Mouse (Mus musculus) gastrocnemius, adult 8-10 months (tissue): ENCODE results near the gene Aplf. TPM values are rescaled to one million over a fixed set of nuclear protein-coding genes. Genes with fewer than 3 reads are reported as not detected.

Experiments used
- DNase-seq, 2 experiments: peaks; one replicate each; pipeline ENCODE4 v3.0.0; 2022; ENCODE audit warnings: low spot score in 2 of 2
- total RNA-seq, 4 experiments: library from RNA; stranded (reverse); gene quantifications; 2 replicates each; pipeline ENCODE4 v1.2.4; 2022

Aplf gene
- 1 to 10 TPM; 2.3 to 3.1 (median 2.8) TPM for total RNA-seq

DNA sequence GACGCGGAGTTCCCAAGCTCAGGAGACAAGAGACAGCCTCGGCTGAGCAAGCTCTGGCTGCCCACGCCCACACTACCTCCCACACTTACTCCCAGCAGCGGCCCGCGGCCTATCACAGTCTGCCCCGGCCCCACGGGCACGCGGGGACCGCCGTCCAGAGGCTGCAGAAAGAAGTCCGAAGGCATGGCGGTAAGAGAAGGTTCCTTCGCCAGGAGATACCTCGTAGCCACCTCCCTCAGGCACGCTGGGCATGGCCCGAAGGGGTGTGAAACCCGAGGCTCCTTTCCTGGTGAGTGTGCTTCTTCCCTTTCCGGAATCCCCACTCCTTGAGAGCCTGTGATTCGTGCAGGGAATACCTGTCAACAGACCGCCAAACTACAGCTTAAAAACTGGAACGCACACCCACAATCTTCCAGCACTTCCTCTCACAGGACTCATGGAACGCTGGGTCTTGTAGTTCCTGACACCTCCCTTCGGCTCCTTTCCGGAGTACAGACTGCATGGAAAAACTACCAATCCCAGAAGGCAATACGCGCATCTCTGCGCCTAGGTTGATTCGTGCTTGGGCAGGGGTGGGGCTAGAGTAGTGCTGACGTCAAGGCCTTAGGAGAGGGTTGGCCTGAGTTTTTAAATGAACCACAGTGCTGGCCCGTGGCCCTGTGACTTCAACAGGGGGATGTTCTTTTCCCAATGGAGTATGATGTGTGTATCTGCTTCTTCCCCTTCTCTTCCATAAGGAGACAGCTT is at the start of gene Aplf:
TSS of gene Aplf (minus strand) at position 423 of the 747 bp plus-strand sequence.
- peak; percentile 77 to 87 for DNase-seq

DNA sequence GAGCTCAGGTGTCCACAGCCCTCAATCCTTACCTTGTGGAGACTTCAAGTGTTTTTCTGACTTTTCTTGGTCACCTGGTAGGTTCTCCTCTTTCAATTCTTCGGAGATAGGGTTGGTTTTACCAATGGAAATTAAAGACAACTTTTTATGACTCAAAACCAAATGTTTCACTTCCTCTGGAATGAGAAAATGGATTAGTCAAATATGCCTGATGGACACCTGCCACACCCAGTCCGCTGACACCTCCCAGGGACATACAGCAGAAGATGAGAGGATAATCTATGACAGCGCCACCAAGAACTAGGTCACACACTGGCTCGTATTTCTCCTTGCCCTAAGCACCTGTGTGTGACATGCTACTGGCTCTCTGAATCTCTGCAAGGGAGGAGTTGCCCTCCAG is 42.1 kb upstream of the Aplf start:
- DNase-seq: no peak

DNA sequence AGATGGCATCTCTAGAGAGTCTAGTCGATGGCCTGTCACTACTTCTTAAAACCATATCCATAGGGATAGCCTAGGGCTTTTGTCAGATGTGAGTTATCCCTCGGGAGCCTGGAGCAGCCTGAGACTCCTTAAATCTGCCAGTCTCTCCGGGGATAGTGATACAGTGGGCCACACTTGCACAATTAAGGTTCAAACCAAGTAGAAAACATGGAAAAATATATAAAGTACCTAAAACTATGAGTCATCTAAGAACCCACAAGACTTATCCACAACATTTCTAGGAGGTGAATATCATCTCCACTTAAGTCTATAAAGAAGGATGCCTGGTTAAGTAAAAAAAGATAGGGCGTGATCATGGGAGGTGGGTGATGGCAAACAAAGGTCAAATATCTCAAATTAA is 40.3 kb upstream of the Aplf start:
- DNase-seq: no peak

DNA sequence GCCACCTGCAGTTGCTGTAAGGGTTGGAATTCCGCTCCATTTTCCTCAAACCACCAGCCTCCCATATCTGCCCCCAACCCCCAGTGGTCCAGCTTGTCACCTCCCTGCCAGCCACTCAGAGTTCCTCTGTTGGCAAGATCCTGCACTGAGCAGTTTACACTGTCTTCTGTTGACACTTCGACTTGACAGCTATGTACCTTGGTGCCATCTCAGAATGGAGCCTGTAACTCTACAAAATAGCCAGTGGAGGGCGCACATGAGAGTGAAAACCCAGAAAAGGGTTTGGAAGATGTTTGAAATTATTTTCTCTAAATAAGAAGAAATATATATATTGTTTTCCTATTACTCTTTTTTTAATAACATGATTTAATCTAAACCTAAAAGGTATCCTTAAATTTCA is 34.3 kb upstream of the Aplf start:
- no peak for DNase-seq

DNA sequence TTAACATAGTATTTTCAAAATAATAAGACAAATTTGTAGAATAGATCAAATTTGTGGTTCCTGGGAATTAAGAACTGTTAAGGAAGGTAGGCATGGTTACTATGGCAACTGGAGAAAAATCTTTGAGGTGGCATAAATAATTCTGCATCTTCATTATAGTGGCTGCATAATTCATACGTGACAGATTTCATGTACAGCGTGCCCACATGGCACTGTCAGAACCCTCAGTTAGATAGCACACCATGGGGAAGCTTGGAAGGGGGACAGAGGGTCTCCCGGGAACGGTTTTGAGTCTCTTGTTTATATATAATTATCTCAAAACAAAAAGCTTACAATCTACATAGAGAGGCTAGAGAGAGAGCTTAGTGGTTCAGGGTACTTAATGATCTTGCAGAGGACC is 24.6 kb upstream of the Aplf start:
- no peak for DNase-seq

DNA sequence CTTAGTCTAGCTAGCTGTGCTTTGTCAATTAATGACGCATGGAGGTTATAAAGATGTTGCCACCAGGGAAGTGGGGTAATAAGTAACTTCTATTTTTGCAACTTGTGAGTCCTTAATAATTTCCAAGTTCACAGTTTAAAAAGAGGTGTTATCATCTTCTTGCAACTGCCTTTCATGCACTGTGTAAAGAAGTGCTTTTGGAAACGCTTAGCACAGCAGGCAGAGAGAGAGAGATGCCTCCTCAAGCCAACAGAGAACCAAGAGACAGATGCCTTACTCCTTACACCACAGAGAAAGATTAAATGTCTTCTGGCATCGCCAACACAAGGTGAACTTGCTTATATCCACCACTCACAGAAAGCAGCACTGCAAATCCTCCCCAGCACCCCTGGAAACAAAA is 24.0 kb upstream of the Aplf start:
- DNase-seq: no peak

DNA sequence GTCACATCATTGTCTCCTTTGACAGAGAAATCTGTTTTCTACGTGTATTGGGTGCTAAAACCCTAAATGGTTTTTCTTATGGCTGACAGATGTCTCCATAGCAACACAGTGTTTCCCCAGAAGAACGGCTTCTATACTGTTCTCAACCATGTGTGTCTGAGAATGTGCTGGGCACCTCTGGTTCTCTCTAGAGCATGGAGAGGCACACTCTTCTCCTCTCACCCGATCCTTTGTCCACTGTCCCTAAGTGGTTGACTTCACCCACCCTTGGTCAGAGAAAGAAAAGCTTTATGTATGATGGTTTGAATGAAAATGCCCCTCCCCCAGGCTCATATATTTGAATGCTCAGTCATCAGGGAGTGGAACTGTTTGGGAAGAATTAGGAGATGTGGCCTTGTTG is 8.4 kb upstream of the Aplf start:
- DNase-seq: no peak

DNA sequence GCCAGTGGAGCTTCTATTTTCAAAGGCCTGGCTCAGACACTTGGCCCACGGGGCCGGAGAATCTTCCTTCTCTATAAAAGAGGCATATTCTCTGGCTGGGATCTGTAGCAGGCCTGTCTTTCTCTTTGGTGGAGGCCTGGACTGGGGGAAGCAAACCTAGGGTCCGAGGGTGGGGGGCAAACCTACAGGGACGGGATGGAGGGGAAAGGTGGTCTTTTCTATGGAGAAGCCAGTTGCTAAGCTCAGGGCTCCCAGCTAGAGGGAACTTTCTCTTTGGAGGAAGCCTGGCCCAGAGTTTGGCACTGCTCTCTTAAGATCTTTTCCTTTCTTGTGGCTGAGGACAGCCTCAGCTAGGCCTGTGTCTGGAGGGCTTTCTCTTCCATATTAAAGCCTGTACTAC is 668 bp upstream of the Aplf start:
- DNase-seq: no peak

DNA sequence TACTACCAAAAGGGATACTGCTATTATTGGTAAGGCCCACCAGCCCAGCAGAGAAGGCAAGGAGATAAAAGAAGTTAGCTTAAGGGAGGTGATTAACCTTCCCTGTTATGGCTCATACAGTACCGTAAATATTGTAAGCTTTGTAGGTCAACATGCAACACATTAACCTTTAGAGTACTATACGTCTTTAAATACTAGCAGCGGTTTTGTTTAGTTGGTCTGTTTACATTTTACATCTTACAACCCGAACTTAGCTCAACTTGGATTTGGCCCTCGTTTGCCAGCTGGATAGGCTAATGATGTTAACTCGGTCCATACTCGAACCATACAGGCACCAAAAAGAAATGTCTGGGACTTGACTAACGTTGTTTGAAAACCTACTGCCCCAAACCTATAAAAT is 640 bp downstream of the Aplf start:
- DNase-seq: no peak

DNA sequence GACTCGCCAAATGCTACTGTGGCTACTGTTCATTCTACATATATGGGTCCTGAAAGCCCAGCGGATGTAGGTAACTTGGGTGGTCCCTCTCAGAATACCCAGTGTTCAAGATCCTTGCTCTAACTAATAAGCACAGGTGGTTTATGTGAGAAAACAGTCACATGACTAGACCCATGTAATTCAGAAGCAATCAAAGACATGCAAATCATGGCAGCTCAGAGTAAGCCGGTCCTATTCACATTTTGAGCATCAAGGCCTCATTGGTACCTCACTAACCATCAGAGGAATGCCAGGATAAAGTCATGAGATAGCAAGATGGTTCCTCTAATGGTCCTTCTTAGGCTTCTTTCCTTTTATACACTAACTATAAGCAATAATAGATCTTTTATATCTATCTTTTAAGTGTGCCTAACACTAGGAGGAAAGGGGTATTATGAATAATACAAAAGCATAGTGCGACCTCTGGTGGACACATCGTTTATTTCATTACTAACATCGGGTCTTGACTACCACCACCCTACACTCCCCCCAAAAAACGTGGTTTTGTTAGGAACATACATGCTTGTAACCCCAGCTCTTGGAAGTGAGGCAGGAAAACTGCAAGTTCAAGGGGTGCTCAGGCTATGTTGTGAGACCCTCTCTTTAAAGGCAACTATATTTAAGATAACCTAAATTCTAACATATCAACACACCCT is 2.0 kb downstream of the Aplf start:
- no peak for DNase-seq

DNA sequence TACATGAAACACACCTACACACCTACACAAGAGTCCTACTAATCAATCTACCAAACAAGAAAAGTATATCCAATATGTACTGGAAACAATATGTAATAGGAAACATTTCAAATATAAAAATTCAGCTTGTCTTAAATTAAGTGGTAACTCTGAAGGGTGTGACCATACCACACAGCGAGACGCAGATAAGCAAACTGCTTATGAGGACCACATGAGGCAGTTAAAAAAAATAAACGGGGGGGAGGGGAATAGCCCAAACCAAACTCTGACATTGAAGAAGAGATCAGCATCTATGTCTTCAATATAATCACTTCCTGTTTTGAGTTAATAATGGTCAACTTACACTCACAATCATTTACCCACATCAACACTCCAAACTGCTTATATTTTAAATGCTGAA is 3.3 kb downstream of the Aplf start:
- no peak for DNase-seq

DNA sequence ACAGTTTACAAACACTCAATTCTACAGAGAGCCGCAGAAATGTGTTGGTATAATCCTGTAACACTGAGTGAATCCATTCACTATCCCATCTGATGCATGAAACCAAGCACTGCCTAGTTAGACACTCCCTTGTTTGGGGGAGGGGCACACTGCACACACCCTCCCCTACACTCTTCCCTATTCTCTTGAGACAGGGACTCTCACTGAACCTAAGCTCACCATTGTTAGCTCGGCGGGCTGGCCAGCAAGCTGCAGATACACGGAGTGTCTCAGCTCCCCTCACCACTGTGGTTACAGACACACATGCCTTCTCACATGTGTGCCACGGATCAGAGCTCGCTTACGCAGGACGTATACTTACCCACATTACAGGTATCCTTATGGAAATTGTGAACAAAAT is 4.2 kb downstream of the Aplf start:
- no peak for DNase-seq

DNA sequence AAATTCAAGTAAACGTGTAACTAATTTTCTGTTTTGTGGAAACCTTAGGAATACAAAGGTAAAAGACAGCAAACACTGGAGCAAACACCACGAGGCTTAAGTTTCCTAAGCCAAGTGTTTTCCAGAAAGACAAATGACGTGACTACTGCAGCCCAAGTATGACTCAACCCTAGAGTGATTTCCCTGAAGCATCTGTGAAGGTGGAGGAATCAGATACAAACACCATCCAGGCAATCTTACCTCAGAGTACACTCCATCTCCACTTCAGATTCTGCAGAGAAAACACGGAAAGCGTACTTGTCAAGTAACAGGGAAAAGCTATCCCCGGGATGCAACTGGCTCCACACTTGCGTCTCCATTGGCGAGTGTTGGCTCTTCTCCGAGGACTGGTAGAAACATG is 8.5 kb downstream of the Aplf start:
- no peak for DNase-seq

DNA sequence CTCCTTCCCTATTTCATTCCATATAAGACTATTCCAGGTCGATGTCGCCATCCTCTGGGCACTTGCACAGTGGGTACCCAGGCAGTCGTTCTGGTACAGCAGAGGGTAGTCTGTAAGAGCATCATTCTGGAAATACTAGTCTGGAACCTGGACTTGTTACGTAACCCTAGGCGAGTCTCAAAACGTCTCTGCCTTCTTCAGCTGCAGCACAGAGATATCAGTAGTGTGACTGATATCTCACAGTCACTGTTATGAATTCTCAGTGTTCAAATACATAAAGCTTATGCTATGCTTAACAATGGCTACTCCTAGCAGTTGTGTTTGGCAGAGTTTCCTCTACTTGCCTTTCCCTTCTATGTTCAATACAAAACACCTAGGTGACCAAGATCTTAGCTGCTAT is 9.8 kb downstream of the Aplf start:
- no peak for DNase-seq

DNA sequence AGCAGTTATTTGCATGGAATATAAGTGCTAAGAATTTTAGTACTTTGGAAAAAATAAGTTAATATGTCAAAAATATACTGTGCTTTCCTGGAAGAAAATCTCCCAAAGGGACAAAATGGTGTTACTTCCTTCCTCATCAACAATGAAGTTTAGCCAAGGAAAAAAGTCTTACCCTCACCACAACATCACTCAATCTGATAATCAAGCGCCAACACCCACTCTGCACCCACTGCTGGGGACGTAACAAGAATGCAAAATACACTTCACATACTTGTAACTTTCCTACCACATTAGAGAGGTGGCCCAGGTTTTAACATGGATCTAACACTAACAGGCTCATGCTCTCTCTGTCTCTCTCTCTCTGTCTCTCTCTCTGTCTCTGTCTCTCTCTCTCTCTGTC is 10.3 kb downstream of the Aplf start:
- DNase-seq: no peak

DNA sequence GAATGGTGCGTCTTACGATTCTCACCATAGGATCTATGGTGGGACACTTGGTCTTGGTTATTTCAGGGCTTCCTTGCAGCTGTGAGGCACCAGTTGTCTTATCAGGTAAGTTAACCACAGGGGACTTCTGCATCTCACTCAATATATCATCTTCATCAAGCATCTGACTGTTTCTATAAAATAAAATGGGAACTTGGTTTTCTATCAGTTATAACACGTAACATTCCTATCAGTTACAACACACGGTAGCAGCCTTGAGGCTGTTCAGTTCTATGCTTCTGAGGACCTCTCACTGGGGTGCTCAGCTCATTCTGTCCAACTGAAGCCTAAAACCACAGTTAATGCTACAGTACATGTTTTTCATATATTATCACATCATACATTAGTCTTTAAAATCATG is 13.2 kb downstream of the Aplf start:
- DNase-seq: no peak

DNA sequence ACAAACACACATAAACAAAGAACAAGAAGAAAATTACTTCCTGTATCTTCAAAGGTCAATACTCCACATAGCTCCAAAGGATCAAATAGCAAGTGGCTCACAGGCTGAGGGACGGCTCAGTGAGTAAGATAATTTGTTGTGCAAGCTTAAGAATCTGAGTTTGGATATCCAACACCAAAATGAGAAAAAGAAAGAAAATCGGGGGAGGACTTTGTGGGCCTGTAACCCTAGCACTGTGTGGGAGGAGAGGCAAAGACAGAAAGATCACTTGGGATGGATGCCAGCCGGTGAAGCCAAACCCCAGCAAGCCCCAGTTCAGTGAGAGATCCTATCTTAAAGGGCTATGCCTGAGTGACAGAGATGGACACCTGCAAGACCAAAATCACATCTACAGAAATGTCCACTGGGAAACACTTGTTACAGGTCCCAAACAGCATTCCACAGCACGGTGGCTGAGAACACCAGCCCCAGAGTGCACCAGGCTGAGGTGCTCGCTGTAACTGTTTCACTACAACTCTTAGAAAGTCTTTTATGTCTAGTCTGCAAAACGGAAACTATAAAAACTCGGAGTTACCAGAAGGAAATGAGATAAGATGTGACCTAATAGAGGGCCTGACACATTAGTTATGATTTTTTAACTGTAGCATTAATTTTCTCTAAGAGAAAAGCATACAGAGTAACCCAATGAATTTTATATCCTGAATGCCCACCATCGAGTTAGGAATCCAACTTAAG is 17.9 kb downstream of the Aplf start:
- DNase-seq: no peak

DNA sequence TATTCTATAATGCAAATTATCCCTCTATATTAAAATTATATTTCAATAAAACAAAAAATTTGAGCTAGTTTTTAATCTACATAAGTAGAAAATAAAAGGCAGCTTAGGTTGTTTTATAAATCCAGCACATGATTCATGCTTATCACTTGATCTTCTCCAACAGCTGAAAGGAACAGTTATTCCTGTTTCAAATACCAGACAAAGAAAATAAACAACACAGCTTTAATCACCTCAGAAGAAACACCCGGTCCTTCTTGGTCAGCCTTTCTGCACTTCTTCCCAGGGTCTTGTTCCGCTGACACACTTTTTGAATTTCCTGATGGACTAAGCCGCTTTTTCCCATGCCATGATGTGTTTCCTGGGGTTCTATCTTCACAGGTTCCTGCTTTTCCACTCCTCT is 18.5 kb downstream of the Aplf start:
- DNase-seq: no peak

DNA sequence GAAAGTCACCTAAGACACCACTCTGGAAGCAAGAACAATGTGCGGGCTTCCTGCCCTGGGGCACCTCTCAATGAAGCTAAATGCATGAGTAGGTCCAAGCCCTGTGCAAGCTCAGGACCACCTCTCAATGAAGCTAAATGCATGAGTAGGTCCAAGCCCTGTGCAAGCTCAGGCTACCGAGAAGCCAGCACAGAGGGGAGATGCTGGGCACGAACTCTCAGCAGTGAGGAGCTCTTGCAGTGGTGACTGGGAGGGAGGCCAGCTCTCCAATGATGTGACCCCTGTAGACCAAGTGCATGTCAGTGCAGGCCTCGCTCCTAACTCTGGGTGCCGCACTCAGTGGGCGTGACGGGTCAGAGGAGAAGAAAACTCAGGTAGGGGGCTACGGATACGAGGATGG is 19.3 kb downstream of the Aplf start:
- DNase-seq: no peak

DNA sequence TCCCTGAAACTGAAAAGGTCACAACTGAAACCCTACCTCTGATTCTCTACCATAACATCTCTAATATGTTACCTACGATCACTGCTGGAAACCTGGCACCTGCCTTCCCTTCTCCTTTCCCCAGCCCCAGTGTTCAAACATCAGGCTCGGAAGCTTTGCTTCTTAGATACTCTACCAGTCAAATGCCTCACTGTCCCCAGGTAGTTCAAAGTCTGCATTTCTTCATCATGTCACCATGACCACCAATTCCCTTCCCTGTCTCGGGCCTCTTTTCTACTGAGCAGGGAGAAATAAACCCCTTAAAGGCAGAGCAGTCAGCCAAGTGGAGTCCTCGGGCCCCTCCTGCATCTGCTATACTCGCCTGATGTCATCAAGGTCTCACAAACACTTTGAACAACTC is 20.2 kb downstream of the Aplf start:
- DNase-seq: no peak

DNA sequence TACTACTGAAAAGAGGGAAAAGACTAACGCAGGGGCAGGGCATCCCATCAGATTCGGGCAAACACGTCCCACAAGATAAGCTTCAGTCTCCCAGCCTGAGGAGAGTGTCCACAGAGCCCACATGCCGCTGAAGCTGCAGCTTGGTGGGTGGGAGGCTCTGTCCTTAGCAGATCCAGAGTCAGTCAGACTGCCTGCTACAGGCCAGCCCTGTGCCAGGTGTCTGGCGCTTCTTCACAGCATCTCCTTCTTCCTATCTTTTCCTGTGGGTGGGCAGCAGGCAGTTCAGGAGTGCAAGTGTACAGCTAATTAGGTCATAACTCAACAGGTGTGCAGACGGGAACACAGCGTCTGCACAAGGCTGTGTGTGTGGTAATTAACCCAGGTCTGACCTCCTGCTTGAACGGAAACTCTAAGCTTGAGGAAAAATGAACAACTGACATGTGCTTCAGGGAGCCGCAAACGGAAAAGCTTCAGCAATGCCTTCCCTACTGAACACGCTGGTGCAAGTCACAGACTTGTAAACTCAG is 33.8 kb downstream of the Aplf start:
- DNase-seq: no peak

DNA sequence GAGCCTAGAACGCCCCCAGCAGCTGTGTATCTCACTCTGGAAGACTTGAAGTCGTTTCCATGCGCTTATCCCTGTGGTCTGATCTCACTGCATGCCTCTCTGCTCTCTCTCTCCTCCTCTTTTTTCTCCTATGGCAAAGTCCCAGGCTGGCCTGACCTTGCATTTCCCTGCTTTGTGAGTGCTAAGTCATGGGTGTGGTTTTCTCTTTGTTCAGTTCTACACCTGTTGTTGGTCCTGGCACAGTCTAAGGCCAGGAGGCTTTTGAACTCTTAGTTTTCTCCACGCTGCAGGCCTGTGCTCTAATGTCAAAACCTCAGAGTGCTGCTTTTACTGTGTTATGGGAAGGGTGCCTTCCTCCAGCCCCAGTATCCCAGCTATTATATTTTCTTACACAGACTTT is 39.8 kb downstream of the Aplf start:
- DNase-seq: no peak
